Mouse (Mus musculus): Measurements from ENCODE around the gene Creb3l2. TPM values are rescaled to one million over a fixed set of nuclear protein-coding genes. Genes with fewer than 3 reads are reported as not detected.

Creb3l2 gene
- total RNA-seq, 2 experiments from 2014 or later: 6.9 to 7.0 TPM

GRCm38 (mm10) chr6:37282659-37283058, 159.3 kb downstream of the Creb3l2 start:
- DNase-seq (ENCODE audit: low spot score in 2 of 2): no peak

Other genes starting within 250 kb of the Creb3l2 start
- gene Dgki, start 142.0 kb downstream of the Creb3l2 start, total RNA-seq (2021): 10 to 100 TPM; 84.9 to 85.1 TPM
- gene Akr1d1, start 88.0 kb upstream of the Creb3l2 start, total RNA-seq (2021): not detected